Mouse (Mus musculus) myocyte (in vitro differentiated cells): Measurements from ENCODE around the gene Nr1h2. TPM values are rescaled to one million over a fixed set of nuclear protein-coding genes. Genes with fewer than 3 reads are reported as not detected.

Experiments used
- H3K27me3 ChIP-seq: one replicate; pipeline ENCODE4 v1.6.1; 2011; ENCODE audit not compliant: control insufficient read depth, insufficient read depth, insufficient read length
- H3K36me3 ChIP-seq: one replicate; pipeline ENCODE4 v1.6.1; 2011; ENCODE audit not compliant: control insufficient read depth, insufficient read depth
- H3K4me2 ChIP-seq: one replicate; pipeline ENCODE4 v1.6.1; 2011; ENCODE audit warnings: low read depth, control low read depth
- H3K4me3 ChIP-seq: one replicate; pipeline ENCODE4 v1.5.1; 2011; ENCODE audit warnings: mild to moderate bottlenecking, control low read depth, moderate library complexity
- H3K79me2 ChIP-seq: one replicate; pipeline ENCODE4 v1.6.1; 2011; ENCODE audit not compliant: control insufficient read depth, insufficient read depth
- H3ac ChIP-seq: one replicate; pipeline ENCODE4 v1.6.1; 2011; ENCODE audit not compliant: control insufficient read depth, insufficient read length
- CEBPB ChIP-seq: IDR thresholded peaks from 2 replicates; pipeline ENCODE4 v1.6.1; 2011; ENCODE audit warnings: mild to moderate bottlenecking, moderate library complexity; ENCODE audit not compliant: poor library complexity, insufficient read depth, severe bottlenecking
- E2F4 ChIP-seq: IDR thresholded peaks from one replicate; pipeline ENCODE4 v1.6.1; 2011; ENCODE audit warnings: mild to moderate bottlenecking, control low read depth, moderate library complexity; ENCODE audit not compliant: insufficient read depth
- MAX ChIP-seq: IDR thresholded peaks from one replicate; pipeline ENCODE4 v1.6.1; 2011; ENCODE audit warnings: low read depth, mild to moderate bottlenecking, control low read depth
- MYOD1 ChIP-seq, 3 experiments: IDR thresholded peaks; one replicate each; pipeline ENCODE4 v1.6.1; 2011; ENCODE audit warnings: control low read depth in 2 of 3, low read depth in 2 of 3, mild to moderate bottlenecking in 2 of 3, moderate library complexity in 1 of 3; ENCODE audit not compliant: insufficient read length in 2 of 3, control insufficient read depth in 1 of 3
- MYOG ChIP-seq, 3 experiments: IDR thresholded peaks; one replicate each; pipeline ENCODE4 v1.6.1; 2011; ENCODE audit warnings: control low read depth in 2 of 3, low read depth in 2 of 3, mild to moderate bottlenecking in 2 of 3; ENCODE audit not compliant: insufficient read length in 2 of 3, control insufficient read depth in 1 of 3, insufficient read depth in 1 of 3
- POLR2A ChIP-seq: IDR thresholded peaks from one replicate; pipeline ENCODE4 v1.6.1; 2011; ENCODE audit warnings: low read depth, mild to moderate bottlenecking, control low read depth, moderate library complexity; ENCODE audit not compliant: insufficient read length
- POLR2AphosphoS2 ChIP-seq: IDR thresholded peaks from one replicate; pipeline ENCODE4 v1.6.1; 2011; ENCODE audit warnings: low read depth, control low read depth; ENCODE audit not compliant: insufficient read length
- REST ChIP-seq: IDR thresholded peaks from one replicate; pipeline ENCODE4 v1.6.1; 2011; ENCODE audit warnings: mild to moderate bottlenecking, control low read depth, moderate library complexity; ENCODE audit not compliant: insufficient read depth, insufficient read length
- SRF ChIP-seq: IDR thresholded peaks from one replicate; pipeline ENCODE4 v1.6.1; 2011; ENCODE audit warnings: low read depth; ENCODE audit not compliant: control insufficient read depth, insufficient read length
- TCF12 ChIP-seq: IDR thresholded peaks from one replicate; pipeline ENCODE4 v1.6.1; 2011; ENCODE audit warnings: mild to moderate bottlenecking, control low read depth; ENCODE audit not compliant: poor library complexity, insufficient read depth, severe bottlenecking
- TCF3 ChIP-seq: IDR thresholded peaks from one replicate; pipeline ENCODE4 v1.6.1; 2011; ENCODE audit warnings: low read depth, control low read depth; ENCODE audit not compliant: insufficient read length
- USF1 ChIP-seq: IDR thresholded peaks from one replicate; pipeline ENCODE4 v1.6.1; 2011; ENCODE audit warnings: low read depth, mild to moderate bottlenecking, control low read depth, moderate library complexity
- polyA plus RNA-seq: library from polyadenylated mRNA; unstranded; fragments of >200 nt; fragmentation: generic; extraction: Trizol; gene quantifications from one replicate; pipeline ENCODE4 v1.2.1, GENCODE M21; 2012; ENCODE audit warnings: missing spikeins

Nr1h2 gene
- polyA plus RNA-seq, 1 experiment = 94.7 TPM

GRCm38 (mm10) chr7:44598336-44598735 lies 44.6 kb upstream of the Nr1h2 start:
- H3K36me3 ChIP-seq = no peaks in the 10 kb centered on the region
- no peak overlapping the region for H3ac ChIP-seq
- TF ChIP-seq TCF3 = no peak
- H3K27me3 ChIP-seq = peaks cover 73% of the 10 kb centered on the region
- no peak overlapping the region for H3K4me3 ChIP-seq
- H3K79me2 ChIP-seq = no peaks in the 10 kb centered on the region
- no peak overlapping the region for H3K4me2 ChIP-seq

GRCm38 (mm10) chr7:44597666-44598065 lies 43.9 kb upstream of the Nr1h2 start:
- Histone ChIP-seq H3K4me3 (no peak overlapping the region), H3K79me2 (no peaks in the 10 kb centered on the region), H3K4me2 (no peak overlapping the region), H3K27me3 (peaks cover 72% of the 10 kb centered on the region), H3K36me3 (no peaks in the 10 kb centered on the region), H3ac (no peak overlapping the region)
- TF ChIP-seq REST (no peak), SRF (no peak), E2F4 (no peak), USF1 (no peak), TCF12 (no peak), MAX (no peak), TCF3 (no peak), MYOG (IDR thresholded peaks at IDR 0.05; ENCODE audit: control insufficient read depth in 1 of 3, insufficient read depth in 1 of 3, insufficient read length in 2 of 3, low read depth in 2 of 3) (no peak), CEBPB (no peak), MYOD1 (IDR thresholded peaks at IDR 0.05; ENCODE audit: control insufficient read depth in 1 of 3, insufficient read length in 2 of 3, low read depth in 2 of 3) (no peak), POLR2A (no peak), POLR2AphosphoS2 (no peak)

- no peak overlapping the region for H3K4me2 ChIP-seq
- H3K4me3 ChIP-seq = no peak overlapping the region
- H3K36me3 ChIP-seq = no peaks in the 10 kb centered on the region
- no peaks in the 10 kb centered on the region for H3K79me2 ChIP-seq
- TF ChIP-seq REST = no peak
- TF ChIP-seq E2F4 = no peak
- no peak for TF ChIP-seq CEBPB
- no peak for TF ChIP-seq TCF3
- no peak for TF ChIP-seq POLR2AphosphoS2
- TF ChIP-seq POLR2A = no peak
- TF ChIP-seq SRF = no peak
- TF ChIP-seq MAX = no peak
- TF ChIP-seq USF1 = no peak
- TF ChIP-seq TCF12 = no peak
- peaks cover 66% of the 10 kb centered on the region for H3K27me3 ChIP-seq
- no peak overlapping the region for H3ac ChIP-seq
These were observed 43.3 kb upstream of the Nr1h2 start for GRCm38 (mm10) chr7:44596996-44597538.

GRCm38 (mm10) chr7:44596051-44596450 lies 42.3 kb upstream of the Nr1h2 start:
- Histone ChIP-seq H3K27me3 (peaks cover 66% of the 10 kb centered on the region), H3K79me2 (no peaks in the 10 kb centered on the region), H3K36me3 (no peaks in the 10 kb centered on the region), H3ac (no peak overlapping the region), H3K4me2 (no peak overlapping the region), H3K4me3 (no peak overlapping the region)
- no peak for TF ChIP-seq REST
- no peak for TF ChIP-seq MYOG (IDR thresholded peaks at IDR 0.05; ENCODE audit: control insufficient read depth in 1 of 3, insufficient read depth in 1 of 3, insufficient read length in 2 of 3, low read depth in 2 of 3)
- TF ChIP-seq TCF12 = no peak
- no peak for TF ChIP-seq POLR2A
- no peak for TF ChIP-seq TCF3
- no peak for TF ChIP-seq POLR2AphosphoS2
- TF ChIP-seq SRF = no peak
- TF ChIP-seq MAX = no peak
- TF ChIP-seq CEBPB = no peak
- TF ChIP-seq USF1 = no peak
- TF ChIP-seq E2F4 = no peak
- TF ChIP-seq MYOD1 (IDR thresholded peaks at IDR 0.05; ENCODE audit: control insufficient read depth in 1 of 3, insufficient read length in 2 of 3, low read depth in 2 of 3) = no peak

GRCm38 (mm10) chr7:44595131-44595561 lies 41.4 kb upstream of the Nr1h2 start:
- Histone ChIP-seq H3K27me3 (peaks cover 69% of the 10 kb centered on the region), H3K79me2 (no peaks in the 10 kb centered on the region), H3ac (no peak overlapping the region), H3K4me2 (no peak overlapping the region), H3K4me3 (no peak overlapping the region), H3K36me3 (no peaks in the 10 kb centered on the region)
- TF ChIP-seq TCF3 (no peak), SRF (no peak), POLR2A (no peak), REST (no peak), MAX (no peak), POLR2AphosphoS2 (no peak), CEBPB (no peak), TCF12 (no peak), MYOG (IDR thresholded peaks at IDR 0.05; ENCODE audit: control insufficient read depth in 1 of 3, insufficient read depth in 1 of 3, insufficient read length in 2 of 3, low read depth in 2 of 3) (no peak), E2F4 (no peak), MYOD1 (IDR thresholded peaks at IDR 0.05; ENCODE audit: control insufficient read depth in 1 of 3, insufficient read length in 2 of 3, low read depth in 2 of 3) (no peak), USF1 (no peak)
